Mouse (Mus musculus): ENCODE measurements around the gene Sprr2i. TPM values are rescaled to one million over a fixed set of nuclear protein-coding genes. Genes with fewer than 3 reads are reported as not detected.

The Sprr2i gene
- polyA plus RNA-seq, 2 experiments, result not detected

DNA sequence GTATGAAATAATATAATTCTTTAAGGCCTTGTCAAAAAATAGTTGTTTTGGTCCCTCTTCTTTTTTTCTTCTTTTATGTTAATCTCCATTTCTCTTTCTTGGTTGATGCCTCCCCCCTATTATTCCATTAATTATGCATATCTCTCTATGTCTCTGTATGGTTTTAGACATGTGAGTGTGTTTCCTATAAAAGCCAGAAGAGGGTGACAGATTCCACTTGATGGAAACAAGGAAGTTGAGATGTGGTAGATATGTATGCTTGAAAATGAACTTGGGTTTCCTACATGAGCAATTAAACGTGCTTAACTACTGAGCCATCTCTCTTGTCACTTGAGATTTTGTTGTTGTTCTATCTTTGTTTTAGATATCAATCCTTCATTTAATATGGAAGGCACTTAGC, 13.5 kb upstream of the Sprr2i start:
- no peak overlapping the region for H3K9ac ChIP-seq (replicated peaks)
- no peaks in the 10 kb centered on the region for H3K4me1 ChIP-seq (replicated peaks; ENCODE audit: control insufficient read depth in 2 of 2, insufficient read depth in 2 of 2, low read length in 1 of 2)
- H3K4me2 ChIP-seq (ENCODE audit: low read depth), result no peak overlapping the region
- ATAC-seq (ENCODE audit: insufficient read depth) (no peak), DNase-seq (ENCODE audit: low read depth in 3 of 3, low spot score in 3 of 3) (no peak)
- no peak overlapping the region for H3K27ac ChIP-seq
- no peak for TF ChIP-seq CTCF (IDR thresholded peaks at IDR 0.05; ENCODE audit: low read depth)
- no peak for TF ChIP-seq EP300 (IDR thresholded peaks at IDR 0.05; ENCODE audit: low read depth)
- no peaks in the 10 kb centered on the region for H3K36me3 ChIP-seq (replicated peaks; ENCODE audit: control insufficient read depth, insufficient read depth, low read depth)
- WGBS (ENCODE audit: insufficient replicate concordance), result 21% methylated on average over 1 of the region's 1 CpGs
- no peaks in the 10 kb centered on the region for H3K27me3 ChIP-seq (ENCODE audit: control insufficient read depth, insufficient read depth, low read length)
- H3K4me3 ChIP-seq (ENCODE audit: insufficient read depth in 1 of 2, low read depth in 2 of 2, low read length in 2 of 2), result no peak overlapping the region
- H3K9me3 ChIP-seq (ENCODE audit: control insufficient read depth, low read length), result no peaks in the 10 kb centered on the region

DNA sequence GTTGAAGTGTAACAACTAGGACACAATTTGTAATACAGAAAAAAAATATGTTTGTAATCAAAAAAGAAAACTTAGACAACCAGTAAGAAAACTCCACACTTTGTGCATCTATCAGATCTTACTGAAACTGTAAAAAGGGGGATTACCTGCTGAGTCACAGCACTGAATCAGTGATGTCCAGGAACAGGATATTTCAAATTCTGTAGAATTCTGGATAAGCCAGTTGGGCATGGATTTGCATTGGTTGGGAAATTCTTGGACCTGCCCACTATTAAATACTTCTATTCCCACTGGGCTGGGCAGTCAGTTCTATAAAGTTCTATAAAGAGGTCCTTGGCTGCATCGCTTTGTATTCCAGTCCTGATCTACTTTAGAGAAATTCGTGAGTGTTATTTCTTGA, 10.0 kb downstream of the Sprr2i start, which contains the start of gene Sprr2j-ps:
Gene Sprr2j-ps (plus strand): TSS at position 301 of the 400 bp plus-strand sequence.
- WGBS (ENCODE audit: insufficient replicate concordance), result 62% methylated on average over 2 of the region's 2 CpGs

DNA sequence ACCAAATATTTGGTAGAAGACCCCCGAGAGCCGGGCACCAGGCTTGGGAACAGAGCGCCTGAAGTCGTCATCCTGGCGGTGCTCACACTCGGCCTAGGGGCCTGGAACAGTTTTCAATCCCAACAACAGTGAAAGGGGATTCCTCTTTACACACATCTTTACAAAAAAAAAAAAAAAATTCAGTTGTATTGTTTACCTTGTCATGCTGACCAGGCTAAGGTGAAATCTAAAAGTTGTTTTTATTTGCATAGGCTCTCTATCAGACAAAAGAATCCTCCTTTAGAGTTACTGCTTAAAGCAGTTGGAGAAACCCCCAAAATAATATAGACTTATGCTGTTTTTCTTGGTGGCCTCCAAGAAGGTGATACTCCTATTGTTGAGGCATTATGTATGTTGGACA, 21.5 kb downstream of the Sprr2i start, which contains the start of gene Gm9774:
Gene Gm9774 (minus strand): TSS at position 101 of the 400 bp plus-strand sequence.
- TF ChIP-seq EP300 (IDR thresholded peaks at IDR 0.05; ENCODE audit: low read depth), result no peak
- no peak for TF ChIP-seq CTCF (IDR thresholded peaks at IDR 0.05; ENCODE audit: low read depth)
- H3K9ac ChIP-seq (replicated peaks), result no peak within 1 kb of the TSS
- no peak within 1 kb of the TSS for H3K4me2 ChIP-seq (ENCODE audit: low read depth)
- no peak for ATAC-seq (ENCODE audit: insufficient read depth)
- no peak within 1 kb of the TSS for H3K27ac ChIP-seq
- no peaks in the 10 kb centered on the region for H3K27me3 ChIP-seq (ENCODE audit: control insufficient read depth, insufficient read depth, low read length)
- no peak for DNase-seq (ENCODE audit: low read depth in 3 of 3, low spot score in 3 of 3)
- H3K4me3 ChIP-seq (ENCODE audit: insufficient read depth in 1 of 2, low read depth in 2 of 2, low read length in 2 of 2), result no peak within 1 kb of the TSS
- H3K9me3 ChIP-seq (ENCODE audit: control insufficient read depth, low read length), result no peaks in the 10 kb centered on the region
- H3K36me3 ChIP-seq (replicated peaks; ENCODE audit: control insufficient read depth, insufficient read depth, low read depth), result no peaks in the 10 kb centered on the region
- H3K4me1 ChIP-seq (replicated peaks; ENCODE audit: control insufficient read depth in 2 of 2, insufficient read depth in 2 of 2, low read length in 1 of 2), result no peaks in the 10 kb centered on the region
- WGBS (ENCODE audit: insufficient replicate concordance), result 75% methylated on average over 6 of the region's 6 CpGs

More for the DNA sequence above, 10.0 kb downstream of the Sprr2i start, which contains the start of gene Sprr2j-ps:
- Histone ChIP-seq H3K4me3 (ENCODE audit: insufficient read depth in 1 of 2, low read depth in 2 of 2, low read length in 2 of 2) (no peak within 1 kb of the TSS), H3K9ac (replicated peaks) (no peak within 1 kb of the TSS), H3K9me3 (ENCODE audit: control insufficient read depth, low read length) (no peaks in the 10 kb centered on the region), H3K4me1 (replicated peaks; ENCODE audit: control insufficient read depth in 2 of 2, insufficient read depth in 2 of 2, low read length in 1 of 2) (no peaks in the 10 kb centered on the region), H3K27ac (no peak within 1 kb of the TSS), H3K36me3 (replicated peaks; ENCODE audit: control insufficient read depth, insufficient read depth, low read depth) (no peaks in the 10 kb centered on the region), H3K4me2 (ENCODE audit: low read depth) (no peak within 1 kb of the TSS), H3K27me3 (ENCODE audit: control insufficient read depth, insufficient read depth, low read length) (no peaks in the 10 kb centered on the region)
- ATAC-seq (ENCODE audit: insufficient read depth) (no peak), DNase-seq (ENCODE audit: low read depth in 3 of 3, low spot score in 3 of 3) (no peak)
- TF ChIP-seq EP300 (IDR thresholded peaks at IDR 0.05; ENCODE audit: low read depth), result no peak
- TF ChIP-seq CTCF (IDR thresholded peaks at IDR 0.05; ENCODE audit: low read depth), result no peak

DNA sequence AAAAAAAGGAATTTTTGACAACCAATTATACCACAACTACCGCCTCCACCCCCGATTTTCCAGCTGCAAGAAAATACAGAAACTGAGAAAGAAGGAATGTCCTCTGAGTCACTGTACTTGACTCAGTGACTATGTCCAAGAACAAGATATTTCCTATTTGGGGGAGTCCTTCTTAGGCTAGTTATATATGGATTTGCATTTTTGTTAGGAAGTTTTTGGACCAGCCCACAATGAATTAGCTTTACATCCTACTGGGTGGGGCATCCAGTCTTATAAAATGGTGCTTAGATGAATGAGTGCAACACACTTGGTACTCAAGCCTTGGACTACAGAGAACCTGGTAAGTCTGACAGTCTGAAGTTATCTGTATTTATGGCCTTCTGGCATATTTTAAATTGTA, 24.5 kb downstream of the Sprr2i start, which contains the start of gene Sprr2k:
Gene Sprr2k (plus strand): TSS at position 301 of the 400 bp plus-strand sequence.
- no peak within 1 kb of the TSS for H3K4me2 ChIP-seq (ENCODE audit: low read depth)
- no peaks in the 10 kb centered on the region for H3K27me3 ChIP-seq (ENCODE audit: control insufficient read depth, insufficient read depth, low read length)
- WGBS (ENCODE audit: insufficient replicate concordance), result 60% methylated on average over 2 of the region's 2 CpGs
- H3K4me3 ChIP-seq (ENCODE audit: insufficient read depth in 1 of 2, low read depth in 2 of 2, low read length in 2 of 2), result no peak within 1 kb of the TSS
- H3K9me3 ChIP-seq (ENCODE audit: control insufficient read depth, low read length), result no peaks in the 10 kb centered on the region
- no peak within 1 kb of the TSS for H3K27ac ChIP-seq
- no peaks in the 10 kb centered on the region for H3K36me3 ChIP-seq (replicated peaks; ENCODE audit: control insufficient read depth, insufficient read depth, low read depth)
- no peaks in the 10 kb centered on the region for H3K4me1 ChIP-seq (replicated peaks; ENCODE audit: control insufficient read depth in 2 of 2, insufficient read depth in 2 of 2, low read length in 1 of 2)
- no peak for TF ChIP-seq CTCF (IDR thresholded peaks at IDR 0.05; ENCODE audit: low read depth)
- no peak for TF ChIP-seq EP300 (IDR thresholded peaks at IDR 0.05; ENCODE audit: low read depth)
- H3K9ac ChIP-seq (replicated peaks), result no peak within 1 kb of the TSS
- ATAC-seq (ENCODE audit: insufficient read depth), result no peak
- DNase-seq (ENCODE audit: low read depth in 3 of 3, low spot score in 3 of 3), result no peak

DNA sequence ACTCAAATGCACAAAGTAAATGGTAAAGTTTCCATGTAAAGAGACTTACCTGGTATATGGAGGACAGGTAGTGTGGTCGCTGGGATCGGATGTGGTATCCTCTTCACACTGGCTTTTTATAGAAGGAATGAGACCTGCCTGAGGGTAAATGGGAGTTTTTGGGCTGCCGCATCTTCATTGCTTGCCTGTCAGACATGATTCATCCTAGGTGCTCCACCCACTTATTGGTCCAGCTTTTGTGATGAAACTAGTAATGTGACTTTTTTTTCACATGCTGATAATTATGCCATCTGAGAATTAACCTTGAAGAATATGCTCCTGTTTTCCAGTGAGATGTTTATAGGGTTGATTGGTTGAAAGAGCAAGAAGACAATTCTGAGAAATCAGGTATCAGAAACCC, 30.9 kb downstream of the Sprr2i start, which contains the start of gene Sprr1b:
Gene Sprr1b (minus strand): TSS at position 101 of the 400 bp plus-strand sequence.
- H3K36me3 ChIP-seq (replicated peaks; ENCODE audit: control insufficient read depth, insufficient read depth, low read depth), result no peaks in the 10 kb centered on the region
- ATAC-seq (ENCODE audit: insufficient read depth) (no peak), DNase-seq (ENCODE audit: low read depth in 3 of 3, low spot score in 3 of 3) (no peak)
- WGBS (ENCODE audit: insufficient replicate concordance), result 80% methylated on average over 3 of the region's 3 CpGs
- H3K27ac ChIP-seq, result no peak within 1 kb of the TSS
- no peak within 1 kb of the TSS for H3K9ac ChIP-seq (replicated peaks)
- no peaks in the 10 kb centered on the region for H3K9me3 ChIP-seq (ENCODE audit: control insufficient read depth, low read length)
- H3K27me3 ChIP-seq (ENCODE audit: control insufficient read depth, insufficient read depth, low read length), result no peaks in the 10 kb centered on the region
- H3K4me3 ChIP-seq (ENCODE audit: insufficient read depth in 1 of 2, low read depth in 2 of 2, low read length in 2 of 2), result no peak within 1 kb of the TSS
- H3K4me2 ChIP-seq (ENCODE audit: low read depth), result no peak within 1 kb of the TSS
- no peaks in the 10 kb centered on the region for H3K4me1 ChIP-seq (replicated peaks; ENCODE audit: control insufficient read depth in 2 of 2, insufficient read depth in 2 of 2, low read length in 1 of 2)
- TF ChIP-seq CTCF (IDR thresholded peaks at IDR 0.05; ENCODE audit: low read depth) (no peak), EP300 (IDR thresholded peaks at IDR 0.05; ENCODE audit: low read depth) (no peak)

Data from liver, embryonic 14.5 days (tissue).